Mouse (Mus musculus) lung, postnatal 0 days (tissue): ENCODE results near the gene Pkd1l2. TPM values are rescaled to one million over a fixed set of nuclear protein-coding genes. Genes with fewer than 3 reads are reported as not detected.

ENCODE experiments used
- ATAC-seq: fragments of 200-750 bp; cut with Nextera tagmentation; 2 replicates; pipeline ENCODE4 v1.8.0; 2017; ENCODE audit warnings: moderate library complexity
- DNase-seq: peaks from one replicate; pipeline ENCODE4 v3.0.0-alpha.2; 2016; ENCODE audit warnings: low spot score
- H3K27ac ChIP-seq: fragments of 300-500 bp; sonication (generic); 2 replicates; pipeline ENCODE4 v1.5.1; 2014; ENCODE audit warnings: antibody characterized with exemption, mild to moderate bottlenecking, low read length, mixed read lengths
- H3K27me3 ChIP-seq: fragments of 300-500 bp; sonication (generic); replicated peaks from 2 replicates; pipeline ENCODE4 v1.6.1; 2014; ENCODE audit warnings: low read length, mixed read lengths; ENCODE audit not compliant: insufficient read depth
- H3K36me3 ChIP-seq: fragments of 300-500 bp; sonication (generic); 2 replicates; pipeline ENCODE4 v1.6.1; 2014; ENCODE audit warnings: low read length, mixed read lengths; ENCODE audit not compliant: insufficient read depth
- H3K4me1 ChIP-seq: fragments of 300-500 bp; sonication (generic); 2 replicates; pipeline ENCODE4 v1.6.1; 2014; ENCODE audit warnings: antibody characterized with exemption, low read depth, low read length, mixed read lengths; ENCODE audit not compliant: insufficient read depth
- H3K4me2 ChIP-seq: fragments of 300-500 bp; sonication (generic); replicated peaks from 2 replicates; pipeline ENCODE4 v1.6.1; 2014; ENCODE audit warnings: low read depth, mild to moderate bottlenecking, low read length, moderate library complexity, mixed read lengths
- H3K4me3 ChIP-seq: fragments of 300-500 bp; sonication (generic); 2 replicates; pipeline ENCODE4 v1.5.1; 2014; ENCODE audit warnings: low read depth, low read length
- H3K9ac ChIP-seq: fragments of 300-500 bp; sonication (generic); replicated peaks from 2 replicates; pipeline ENCODE4 v1.6.1; 2014; ENCODE audit warnings: low read depth, mild to moderate bottlenecking
- H3K9me3 ChIP-seq: fragments of 300-500 bp; sonication (generic); 2 replicates; pipeline ENCODE4 v1.6.1; 2016; ENCODE audit warnings: low read length, mixed read lengths
- CTCF ChIP-seq: IDR thresholded peaks from 2 replicates; pipeline ENCODE4 v1.5.1; 2016; ENCODE audit warnings: antibody characterized with exemption, mild to moderate bottlenecking
- EP300 ChIP-seq: IDR thresholded peaks from 2 replicates; pipeline ENCODE4 v1.6.1; 2016; ENCODE audit warnings: antibody characterized with exemption, mild to moderate bottlenecking, control low read depth
- WGBS: fragments of 180-500 bp; shearing (Covaris S2); extraction: QIAGEN DNeasy Blood & Tissue Kit; methylation state at CpG from one replicate; pipeline ENCODE4 v1.1.7; 2014; 5-methylcytosine and 5-hydroxymethylcytosine counted together
- polyA plus RNA-seq: library from polyadenylated mRNA; unstranded; fragments of >200 nt; fragmentation: Nextera tagmentation; extraction: Ambion mirVana; gene quantifications from 2 replicates; pipeline ENCODE4 v1.2.1, GENCODE M21; 2015

Gene Pkd1l2
- polyA plus RNA-seq, 1 experiment from 2014 or later = not detected

DNA sequence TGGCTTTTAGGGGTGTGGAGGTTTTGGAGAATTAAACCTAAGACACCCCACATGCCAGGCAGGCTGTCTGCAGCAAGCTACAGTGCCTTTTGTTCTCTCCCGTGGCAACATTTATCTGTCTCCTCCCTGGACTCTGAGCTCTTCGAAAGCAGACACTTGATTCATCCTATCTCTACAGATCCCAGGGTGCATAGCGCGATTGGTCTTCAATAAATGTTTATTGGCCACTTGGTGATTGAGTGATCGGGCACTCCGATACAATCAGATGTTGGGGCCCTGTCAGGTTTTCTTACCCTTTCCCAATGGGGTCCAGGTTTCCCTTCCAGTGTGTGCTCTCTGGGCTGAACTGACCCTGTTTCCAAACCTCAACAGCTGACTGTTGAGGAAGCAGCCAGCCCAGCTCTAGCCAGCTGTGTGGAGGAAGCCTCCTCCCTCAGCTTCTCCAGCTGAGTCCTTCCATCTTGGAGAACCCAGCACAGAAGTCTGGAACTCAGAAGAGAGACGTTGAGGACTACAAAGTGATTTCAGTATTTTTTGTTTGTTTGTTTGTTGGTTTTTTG lies 3.8 kb downstream of the Pkd1l2 start:
- WGBS = 86% methylated on average over 7 of the region's 7 CpGs
- Histone ChIP-seq H3K4me1 (no peaks in the 10 kb centered on the region), H3K27ac (no peak overlapping the region), H3K4me2 (no peak overlapping the region), H3K9ac (no peak overlapping the region), H3K4me3 (no peak overlapping the region), H3K27me3 (no peaks in the 10 kb centered on the region), H3K36me3 (no peaks in the 10 kb centered on the region), H3K9me3 (no peaks in the 10 kb centered on the region)
- no peak for DNase-seq
- TF ChIP-seq EP300 (no peak), CTCF (no peak)
- ATAC-seq = no peak

DNA sequence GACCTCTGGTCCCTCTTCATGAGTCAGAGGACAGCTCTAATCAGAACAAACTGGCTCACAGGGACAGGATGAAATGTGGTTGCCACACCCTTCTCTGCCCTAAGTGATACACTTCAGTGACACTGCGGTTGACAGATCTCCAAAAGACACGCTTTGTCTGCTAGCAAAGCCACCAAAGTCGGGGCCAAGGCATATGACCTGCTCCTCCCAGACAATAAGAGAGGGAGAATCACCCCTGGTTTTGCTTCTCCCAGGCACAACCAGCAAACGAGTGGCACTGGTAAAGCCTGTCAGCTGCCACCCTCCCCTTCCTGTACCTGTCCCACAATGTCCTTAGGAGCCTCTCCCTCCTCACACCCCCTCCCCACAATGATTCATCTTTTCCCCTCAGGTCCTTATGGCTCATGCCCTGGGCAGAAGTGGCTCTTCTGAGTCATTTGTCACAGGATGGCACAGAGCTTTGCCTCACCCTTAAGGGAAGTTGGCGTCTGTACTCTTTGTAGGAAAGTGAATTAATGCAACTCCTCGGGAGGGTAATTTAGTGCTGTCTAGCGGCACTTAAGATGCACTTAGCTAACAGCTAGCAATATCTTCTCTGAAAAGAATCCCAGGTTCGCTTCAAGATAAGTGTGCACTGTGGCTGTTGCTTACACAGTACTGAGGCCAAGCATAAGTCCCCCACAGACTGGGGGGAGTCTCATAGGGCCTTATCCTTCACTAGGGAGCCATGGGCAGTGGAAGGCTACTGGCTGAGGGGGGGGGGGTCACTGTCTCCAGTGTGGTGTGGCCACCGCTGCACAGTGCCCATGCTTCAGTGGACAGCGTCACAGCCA lies 7.7 kb downstream of the Pkd1l2 start:
- no peaks in the 10 kb centered on the region for H3K27me3 ChIP-seq
- H3K4me1 ChIP-seq = no peaks in the 10 kb centered on the region
- H3K4me2 ChIP-seq = no peak overlapping the region
- H3K36me3 ChIP-seq = no peaks in the 10 kb centered on the region
- no peak for TF ChIP-seq EP300
- TF ChIP-seq CTCF = no peak
- DNase-seq = no peak
- H3K27ac ChIP-seq = no peak overlapping the region
- 56% methylated on average over 10 of the region's 10 CpGs for WGBS
- H3K9ac ChIP-seq = no peak overlapping the region
- no peak overlapping the region for H3K4me3 ChIP-seq
- ATAC-seq = peak; percentile 38
- H3K9me3 ChIP-seq = no peaks in the 10 kb centered on the region

DNA sequence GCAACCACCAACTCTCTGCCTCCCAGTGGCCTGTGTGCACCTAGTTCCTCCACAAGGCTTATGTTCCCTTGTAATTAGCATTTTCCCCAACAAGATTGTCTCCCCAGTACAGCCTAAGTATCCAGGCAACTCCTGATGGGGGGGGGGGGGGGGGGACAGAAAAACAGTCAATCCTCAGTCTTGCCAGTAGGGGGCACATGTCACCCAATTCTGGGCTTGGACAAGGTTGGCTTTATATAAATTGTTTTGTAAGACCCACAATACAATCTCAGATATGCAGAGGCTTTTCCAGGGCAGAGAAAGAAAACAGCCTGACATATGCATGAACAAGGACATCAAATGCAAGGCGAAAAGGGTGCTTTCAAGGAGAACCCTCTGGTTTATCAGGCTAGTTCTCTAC lies 12.5 kb downstream of the Pkd1l2 start:
- no peaks in the 10 kb centered on the region for H3K9me3 ChIP-seq
- WGBS = 77% methylated on average over 1 of the region's 1 CpGs
- no peak overlapping the region for H3K4me3 ChIP-seq
- H3K27ac ChIP-seq = no peak overlapping the region
- no peaks in the 10 kb centered on the region for H3K36me3 ChIP-seq
- DNase-seq (peak; percentile 48), ATAC-seq (no peak)
- peak; percentile 63 for TF ChIP-seq CTCF
- no peak for TF ChIP-seq EP300
- no peaks in the 10 kb centered on the region for H3K27me3 ChIP-seq
- H3K9ac ChIP-seq = no peak overlapping the region
- H3K4me1 ChIP-seq = no peaks in the 10 kb centered on the region
- H3K4me2 ChIP-seq = no peak overlapping the region

DNA sequence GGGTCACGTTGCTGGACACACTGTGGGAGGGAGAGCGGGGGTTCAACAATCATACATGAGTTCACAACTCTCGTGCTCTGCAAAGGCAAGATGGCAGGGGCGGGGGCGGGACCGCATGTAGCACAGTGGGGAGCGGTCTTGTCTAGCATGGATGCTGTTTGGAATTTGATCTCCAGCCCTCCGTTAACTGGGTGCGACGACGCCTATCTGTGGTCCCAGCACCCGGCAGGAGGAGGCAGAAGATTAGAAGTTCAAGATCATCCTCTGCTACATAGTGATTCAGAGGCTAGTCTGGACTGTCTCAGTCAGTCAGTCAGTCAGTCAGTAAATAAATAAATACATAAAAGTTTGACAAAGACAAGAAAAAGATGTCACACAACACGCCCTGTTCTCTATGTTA lies 14.0 kb downstream of the Pkd1l2 start:
- ATAC-seq = no peak
- DNase-seq = no peak
- no peaks in the 10 kb centered on the region for H3K4me1 ChIP-seq
- no peak overlapping the region for H3K27ac ChIP-seq
- no peaks in the 10 kb centered on the region for H3K36me3 ChIP-seq
- no peak overlapping the region for H3K4me3 ChIP-seq
- WGBS = 66% methylated on average over 13 of the region's 13 CpGs
- TF ChIP-seq CTCF = no peak
- TF ChIP-seq EP300 = no peak
- H3K9me3 ChIP-seq = no peaks in the 10 kb centered on the region
- no peaks in the 10 kb centered on the region for H3K27me3 ChIP-seq
- H3K4me2 ChIP-seq = no peak overlapping the region
- H3K9ac ChIP-seq = no peak overlapping the region

DNA sequence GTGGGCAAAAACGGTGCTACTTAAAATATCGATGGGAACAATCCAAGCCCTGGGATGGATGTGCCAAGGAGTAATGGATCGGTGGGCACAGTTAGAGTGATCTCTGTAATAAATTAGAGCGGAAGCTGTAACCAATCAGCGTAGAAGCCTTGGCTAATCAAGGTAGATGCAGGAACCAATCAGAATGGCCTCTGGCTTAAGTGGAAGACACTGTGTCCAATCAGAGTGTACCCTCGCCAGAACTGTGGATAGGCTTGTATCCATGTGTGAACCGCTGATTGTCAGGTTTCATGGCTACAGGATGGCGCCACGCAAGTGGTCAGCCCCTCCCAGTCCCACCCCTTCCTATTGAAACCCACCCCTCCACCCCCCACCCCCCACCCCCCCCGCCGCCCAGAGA lies 14.9 kb downstream of the Pkd1l2 start:
- TF ChIP-seq CTCF (no peak), EP300 (no peak)
- Histone ChIP-seq H3K4me3 (no peak overlapping the region), H3K9me3 (no peaks in the 10 kb centered on the region), H3K27ac (no peak overlapping the region), H3K27me3 (no peaks in the 10 kb centered on the region), H3K4me1 (no peaks in the 10 kb centered on the region), H3K4me2 (no peak overlapping the region), H3K36me3 (no peaks in the 10 kb centered on the region), H3K9ac (no peak overlapping the region)
- WGBS = 86% methylated on average over 11 of the region's 11 CpGs
- DNase-seq = no peak
- no peak for ATAC-seq

DNA sequence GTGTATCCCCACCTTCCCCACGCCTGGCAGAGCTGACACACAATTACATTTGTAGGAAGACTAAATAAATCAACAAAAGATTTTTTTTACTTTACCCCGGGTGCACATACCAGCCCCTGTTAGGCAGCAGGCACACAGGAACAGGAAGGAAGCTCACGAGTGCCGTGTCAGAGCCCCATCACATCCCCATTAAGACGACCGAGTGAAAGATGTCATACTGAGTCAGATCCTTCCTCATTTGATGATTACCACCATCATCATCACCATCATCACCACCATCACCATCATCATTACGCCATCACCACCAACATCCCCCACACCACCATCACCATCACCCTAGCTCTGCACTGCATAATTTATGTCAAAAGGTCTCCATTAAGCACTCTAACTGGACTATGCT lies 15.3 kb downstream of the Pkd1l2 start:
- no peak for ATAC-seq
- no peak overlapping the region for H3K4me2 ChIP-seq

More for the DNA sequence above, 15.3 kb downstream of the Pkd1l2 start:
- no peak for TF ChIP-seq CTCF
- H3K36me3 ChIP-seq = no peaks in the 10 kb centered on the region
- no peak overlapping the region for H3K4me3 ChIP-seq
- no peak overlapping the region for H3K9ac ChIP-seq
- no peaks in the 10 kb centered on the region for H3K27me3 ChIP-seq
- WGBS = 56% methylated on average over 7 of the region's 7 CpGs
- no peak overlapping the region for H3K27ac ChIP-seq
- no peaks in the 10 kb centered on the region for H3K9me3 ChIP-seq
- DNase-seq = no peak
- H3K4me1 ChIP-seq = no peaks in the 10 kb centered on the region
